Mouse (Mus musculus) G1E (cell line): ENCODE results near the gene P2rx2. TPM values are rescaled to one million over a fixed set of nuclear protein-coding genes. Genes with fewer than 3 reads are reported as not detected.

Experiments
- ATAC-seq: 2 replicates; pipeline ENCODE4 v1.8.0; 2016; ENCODE audit warnings: mild to moderate bottlenecking; ENCODE audit not compliant: insufficient number of reproducible peaks, poor library complexity, low FRiP score, severe bottlenecking; ENCODE audit errors: extremely low read depth
- DNase-seq: peaks from one replicate; pipeline ENCODE4 v3.0.0; 2012; ENCODE audit warnings: low spot score
- H3K27me3 ChIP-seq: 2 replicates; pipeline ENCODE4 v1.6.1; 2012; ENCODE audit warnings: mild to moderate bottlenecking, low read length, inconsistent platforms; ENCODE audit not compliant: insufficient read depth
- H3K36me3 ChIP-seq: replicated peaks from 2 replicates; pipeline ENCODE3; 2012; ENCODE audit warnings: mild to moderate bottlenecking, inconsistent platforms
- H3K4me1 ChIP-seq: 2 replicates; pipeline ENCODE4 v1.6.1; 2012; ENCODE audit warnings: low read depth, low read length, inconsistent platforms, mixed read lengths; ENCODE audit not compliant: insufficient read depth
- H3K4me3 ChIP-seq: 2 replicates; pipeline ENCODE4 v1.5.1; 2012; ENCODE audit warnings: low read depth, mild to moderate bottlenecking, inconsistent platforms, low read length, moderate library complexity, mixed read lengths
- H3K9me3 ChIP-seq: replicated peaks from 2 replicates; pipeline ENCODE4 v1.6.1; 2012; ENCODE audit warnings: inconsistent platforms
- CTCF ChIP-seq: IDR thresholded peaks from 2 replicates; pipeline ENCODE4 v1.5.1; 2012; ENCODE audit warnings: low read depth, low read length, inconsistent platforms, mixed read lengths
- GATA1 ChIP-seq: IDR thresholded peaks from 2 replicates; pipeline ENCODE4 v1.6.1; 2012; ENCODE audit warnings: borderline replicate concordance, low read length, inconsistent platforms, mixed read lengths
- GATA2 ChIP-seq: IDR thresholded peaks from 2 replicates; pipeline ENCODE4 v1.6.1; 2012; ENCODE audit warnings: low read depth, low read length, inconsistent platforms, borderline replicate concordance
- POLR2AphosphoS5 ChIP-seq: IDR thresholded peaks from 2 replicates; pipeline ENCODE4 v1.6.1; 2012; ENCODE audit warnings: low read depth, low read length, inconsistent platforms; ENCODE audit not compliant: insufficient replicate concordance
- TAL1 ChIP-seq: conservative IDR thresholded peaks from 2 replicates; pipeline ENCODE4 v1.6.1; 2012; ENCODE audit warnings: low read depth, low read length, inconsistent platforms, mixed read lengths
- polyA plus RNA-seq: library from polyadenylated mRNA; stranded (reverse); fragments of >175 nt; gene quantifications from 2 replicates; pipeline ENCODE4 v1.2.3, GENCODE M21; 2012
- total RNA-seq, 2 experiments: library from RNA; stranded (forward) in 1 of 2; stranded (reverse) in 1 of 2; fragments of 200-1000 nt in 1 of 2; fragments of >200 nt in 1 of 2; fragmentation: Nextera tagmentation in 1 of 2; gene quantifications; 2 replicates each; pipeline ENCODE4 v1.2.3; 2014 to 2017

Gene P2rx2
- total and polyA plus RNA-seq, 3 experiments = not detected

- peaks cover 92% of the 10 kb centered on the region for H3K36me3 ChIP-seq
- peaks cover 11% of the 10 kb centered on the region for H3K4me1 ChIP-seq
- DNase-seq = no peak
- ATAC-seq = no peak
- no peaks in the 10 kb centered on the region for H3K9me3 ChIP-seq
- H3K27me3 ChIP-seq = no peaks in the 10 kb centered on the region
- TF ChIP-seq CTCF = no peak
- no peak for TF ChIP-seq GATA2
- no peak for TF ChIP-seq POLR2AphosphoS5
- TF ChIP-seq GATA1 = no peak
- TF ChIP-seq TAL1 = no peak
- no peak overlapping the region for H3K4me3 ChIP-seq
These were observed 46.4 kb downstream of the P2rx2 start for GRCm38 (mm10) chr5:110296637-110297036.

GRCm38 (mm10) chr5:110291649-110292048 is 51.4 kb downstream of the P2rx2 start:
- peaks cover 84% of the 10 kb centered on the region for H3K36me3 ChIP-seq

More at GRCm38 (mm10) chr5:110291649-110292048, 51.4 kb downstream of the P2rx2 start:
- no peak overlapping the region for H3K4me3 ChIP-seq
- no peak for DNase-seq
- no peaks in the 10 kb centered on the region for H3K27me3 ChIP-seq
- peaks cover 41% of the 10 kb centered on the region for H3K4me1 ChIP-seq
- TF ChIP-seq GATA1 (no peak), CTCF (no peak), GATA2 (no peak), TAL1 (no peak)
- ATAC-seq = peak; percentile 61
- H3K9me3 ChIP-seq = no peaks in the 10 kb centered on the region

Other genes with a start within 250 kb of the P2rx2 start
- 5.4 and 7.4 TPM in 2 replicates for gene Gm35315, start 248.8 kb downstream of the P2rx2 start, total RNA-seq (2014; fragmentation: Nextera tagmentation)
- gene Gm35315, start 248.8 kb downstream of the P2rx2 start, total RNA-seq (2017) = 3.8 TPM in 2 replicates
- gene Gm35315, start 248.8 kb downstream of the P2rx2 start, polyA plus RNA-seq = 0.09 and 0.10 TPM in 2 replicates
- gene Plcxd1, start 243.2 kb downstream of the P2rx2 start, total RNA-seq (2014; fragmentation: Nextera tagmentation) = not detected in 2 replicates
- 0.06 and 0.11 TPM in 2 replicates for gene Plcxd1, start 243.2 kb downstream of the P2rx2 start, total RNA-seq (2017)
- not detected in 2 replicates for gene Plcxd1, start 243.2 kb downstream of the P2rx2 start, polyA plus RNA-seq
- 16.6 and 17.0 TPM in 2 replicates for gene Gtpbp6, start 235.0 kb downstream of the P2rx2 start, total RNA-seq (2014; fragmentation: Nextera tagmentation)
- gene Gtpbp6, start 235.0 kb downstream of the P2rx2 start, total RNA-seq (2017) = 17.5 and 17.8 TPM in 2 replicates
- gene Gtpbp6, start 235.0 kb downstream of the P2rx2 start, polyA plus RNA-seq = 35.6 and 40.9 TPM in 2 replicates
- 10.4 and 12.1 TPM in 2 replicates for gene Zfp605, start 233.1 kb downstream of the P2rx2 start, total RNA-seq (2014; fragmentation: Nextera tagmentation)
- gene Zfp605, start 233.1 kb downstream of the P2rx2 start, total RNA-seq (2017) = 7.3 and 8.2 TPM in 2 replicates
- gene Zfp605, start 233.1 kb downstream of the P2rx2 start, polyA plus RNA-seq = 0.24 and 0.40 TPM in 2 replicates
- 82.8 and 93.5 TPM in 2 replicates for gene Chfr, start 207.4 kb downstream of the P2rx2 start, total RNA-seq (2014; fragmentation: Nextera tagmentation)
- gene Chfr, start 207.4 kb downstream of the P2rx2 start, total RNA-seq (2017) = 65.3 and 79.8 TPM in 2 replicates
- 37.1 and 49.0 TPM in 2 replicates for gene Chfr, start 207.4 kb downstream of the P2rx2 start, polyA plus RNA-seq
- 21.3 and 25.1 TPM in 2 replicates for gene Golga3, start 166.5 kb downstream of the P2rx2 start, total RNA-seq (2014; fragmentation: Nextera tagmentation)
- 20.7 and 27.3 TPM in 2 replicates for gene Golga3, start 166.5 kb downstream of the P2rx2 start, total RNA-seq (2017)
- 2.8 and 4.2 TPM in 2 replicates for gene Golga3, start 166.5 kb downstream of the P2rx2 start, polyA plus RNA-seq
- gene Ankle2, start 112.2 kb downstream of the P2rx2 start, total RNA-seq (2014; fragmentation: Nextera tagmentation) = 42.6 and 52.7 TPM in 2 replicates
- gene Ankle2, start 112.2 kb downstream of the P2rx2 start, total RNA-seq (2017) = 34.3 and 40.7 TPM in 2 replicates
- gene Ankle2, start 112.2 kb downstream of the P2rx2 start, polyA plus RNA-seq = 8.1 and 11.7 TPM in 2 replicates
- 52.8 and 69.2 TPM in 2 replicates for gene Pgam5, start 73.3 kb downstream of the P2rx2 start, total RNA-seq (2014; fragmentation: Nextera tagmentation)
- gene Pgam5, start 73.3 kb downstream of the P2rx2 start, total RNA-seq (2017) = 67.0 and 76.5 TPM in 2 replicates
- 20.9 and 23.8 TPM in 2 replicates for gene Pgam5, start 73.3 kb downstream of the P2rx2 start, polyA plus RNA-seq
- 13.0 and 17.5 TPM in 2 replicates for gene Pxmp2, start 57.0 kb downstream of the P2rx2 start, total RNA-seq (2014; fragmentation: Nextera tagmentation)
- 12.9 and 15.6 TPM in 2 replicates for gene Pxmp2, start 57.0 kb downstream of the P2rx2 start, total RNA-seq (2017)
- gene Pxmp2, start 57.0 kb downstream of the P2rx2 start, polyA plus RNA-seq = 41.4 and 52.9 TPM in 2 replicates
- 139 and 144 TPM in 2 replicates for gene Pole, start 56.9 kb downstream of the P2rx2 start, total RNA-seq (2014; fragmentation: Nextera tagmentation)
- gene Pole, start 56.9 kb downstream of the P2rx2 start, total RNA-seq (2017) = 64.6 and 67.2 TPM in 2 replicates
- 30.0 and 30.9 TPM in 2 replicates for gene Pole, start 56.9 kb downstream of the P2rx2 start, polyA plus RNA-seq
- not detected in 2 replicates for gene Lrcol1, start 1.5 kb upstream of the P2rx2 start, total RNA-seq (2014; fragmentation: Nextera tagmentation)
- gene Lrcol1, start 1.5 kb upstream of the P2rx2 start, total RNA-seq (2017) = not detected in 2 replicates
- not detected in 2 replicates for gene Lrcol1, start 1.5 kb upstream of the P2rx2 start, polyA plus RNA-seq
- 47.8 and 57.3 TPM in 2 replicates for gene Fbrsl1, start 105.3 kb upstream of the P2rx2 start, total RNA-seq (2014; fragmentation: Nextera tagmentation)
- 8.1 and 8.3 TPM in 2 replicates for gene Fbrsl1, start 105.3 kb upstream of the P2rx2 start, total RNA-seq (2017)
- gene Fbrsl1, start 105.3 kb upstream of the P2rx2 start, polyA plus RNA-seq = 102 and 117 TPM in 2 replicates
- not detected in 2 replicates for gene Galnt9, start 201.1 kb upstream of the P2rx2 start, total RNA-seq (2014; fragmentation: Nextera tagmentation)
- 0.05 and 0.17 TPM in 2 replicates for gene Galnt9, start 201.1 kb upstream of the P2rx2 start, total RNA-seq (2017)
- gene Galnt9, start 201.1 kb upstream of the P2rx2 start, polyA plus RNA-seq = not detected in 2 replicates